Mouse (Mus musculus) fat pad, adult 2 months (tissue): ENCODE measurements around the gene Gatc.

Experiments used
- DNase-seq: peaks from one replicate; pipeline ENCODE4 v3.0.0-alpha.2; 2011; ENCODE audit warnings: low read depth, low spot score; ENCODE audit errors: extremely low read depth

Gatc gene

DNA sequence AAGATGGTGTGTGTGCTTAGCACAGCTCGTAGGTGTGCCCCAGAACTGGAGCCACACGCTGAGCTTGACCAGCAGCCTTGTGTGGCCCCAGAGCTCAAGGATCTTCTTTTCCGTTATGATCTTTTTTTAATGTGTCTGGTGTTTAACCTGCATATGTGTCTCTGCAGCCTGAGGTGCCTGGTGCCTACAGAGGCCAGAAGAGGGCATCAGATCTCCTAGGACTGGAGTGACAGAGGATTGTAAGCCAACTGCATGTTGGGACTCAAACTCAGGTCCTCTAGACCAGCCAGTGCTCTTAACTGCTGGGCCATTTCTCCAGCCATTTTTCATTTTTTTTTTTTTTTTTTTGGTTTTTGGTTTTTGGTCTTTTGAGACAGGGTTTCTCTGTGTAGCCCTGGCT, 56.2 kb downstream of the Gatc start:
- DNase-seq, result no peak
